Mouse (Mus musculus): ENCODE measurements around the gene Dip2c. TPM values are rescaled to one million over a fixed set of nuclear protein-coding genes. Genes with fewer than 3 reads are reported as not detected.

Gene Dip2c
- polyA plus RNA-seq, 1 experiment from 2014 or later: 4.9 TPM

DNA sequence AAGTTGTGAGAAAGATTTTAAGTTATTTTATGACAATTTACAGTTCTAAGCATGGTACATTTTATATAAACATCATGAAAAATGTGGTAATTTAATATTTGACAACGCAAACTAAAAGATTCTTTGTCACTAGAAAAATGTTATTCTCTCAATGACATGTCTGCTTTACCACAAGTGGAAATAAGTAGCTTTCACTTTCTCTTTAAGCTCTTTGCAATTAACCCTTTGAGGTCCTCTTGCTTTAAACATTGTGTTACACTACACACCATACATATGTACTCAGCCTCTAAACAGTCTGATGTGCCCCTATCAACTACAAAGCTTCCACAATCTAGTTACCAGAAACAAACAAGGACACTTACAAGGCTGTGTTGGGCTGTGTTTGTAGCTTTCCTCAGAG is 153.6 kb downstream of the Dip2c start:
- no peak overlapping the region for H3K9ac ChIP-seq
- peaks cover 4% of the 10 kb centered on the region; the same call in 1 of the 2 replicates for H3K4me1 ChIP-seq
- H3K4me2 ChIP-seq: no peak overlapping the region
- ATAC-seq (ENCODE audit: borderline replicate concordance, extremely low read depth, low FRiP score, low TSS enrichment): no peak
- WGBS: 63% methylated on average over 1 of the region's 1 CpGs
- no peaks in the 10 kb centered on the region for H3K36me3 ChIP-seq
- no peak overlapping the region for H3K4me3 ChIP-seq
- no peaks in the 10 kb centered on the region for H3K27me3 ChIP-seq
- no peak overlapping the region for H3K27ac ChIP-seq
- H3K9me3 ChIP-seq: no peaks in the 10 kb centered on the region

- 92% methylated on average over 2 of the region's 2 CpGs for WGBS
- ATAC-seq (ENCODE audit: borderline replicate concordance, extremely low read depth, low FRiP score, low TSS enrichment): no peak
- no peak overlapping the region for H3K4me2 ChIP-seq
These were observed 154.4 kb downstream of the Dip2c start for GRCm38 (mm10) chr13:9430724-9431123.

DNA sequence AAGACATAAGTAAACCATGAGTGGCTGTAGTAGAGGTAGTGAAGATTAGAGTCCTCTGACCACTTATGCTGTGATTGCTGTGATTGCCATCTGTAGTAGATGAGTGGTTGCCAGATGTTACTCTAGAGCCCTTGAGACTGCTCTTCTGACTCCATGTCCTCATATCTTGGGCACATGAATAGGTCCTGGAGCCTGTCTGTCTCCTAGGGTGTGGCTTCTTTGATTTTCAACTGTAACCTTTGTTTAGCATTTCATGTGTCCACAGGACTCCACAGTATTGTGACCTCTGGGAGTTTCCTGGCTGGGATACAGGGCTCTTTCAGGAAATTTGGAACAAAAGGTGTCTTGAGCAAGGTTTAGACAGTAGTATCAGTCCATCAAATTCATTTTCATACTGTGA is 155.1 kb downstream of the Dip2c start:
- H3K9ac ChIP-seq: no peak overlapping the region
- no peaks in the 10 kb centered on the region for H3K36me3 ChIP-seq
- H3K27ac ChIP-seq: no peak overlapping the region
- peaks cover 4% of the 10 kb centered on the region; the same call in 1 of the 2 replicates for H3K4me1 ChIP-seq
- H3K9me3 ChIP-seq: no peaks in the 10 kb centered on the region
- no peak overlapping the region for H3K4me3 ChIP-seq
- no peak for ATAC-seq (ENCODE audit: borderline replicate concordance, extremely low read depth, low FRiP score, low TSS enrichment)
- no peaks in the 10 kb centered on the region for H3K27me3 ChIP-seq
- H3K4me2 ChIP-seq: no peak overlapping the region

More at GRCm38 (mm10) chr13:9430724-9431123, 154.4 kb downstream of the Dip2c start:
- no peak overlapping the region for H3K27ac ChIP-seq
- H3K4me3 ChIP-seq: no peak overlapping the region
- no peaks in the 10 kb centered on the region for H3K27me3 ChIP-seq
- H3K9ac ChIP-seq: no peak overlapping the region
- H3K9me3 ChIP-seq: no peaks in the 10 kb centered on the region
- peaks cover 4% of the 10 kb centered on the region; the same call in 1 of the 2 replicates for H3K4me1 ChIP-seq
- H3K36me3 ChIP-seq: no peaks in the 10 kb centered on the region

DNA sequence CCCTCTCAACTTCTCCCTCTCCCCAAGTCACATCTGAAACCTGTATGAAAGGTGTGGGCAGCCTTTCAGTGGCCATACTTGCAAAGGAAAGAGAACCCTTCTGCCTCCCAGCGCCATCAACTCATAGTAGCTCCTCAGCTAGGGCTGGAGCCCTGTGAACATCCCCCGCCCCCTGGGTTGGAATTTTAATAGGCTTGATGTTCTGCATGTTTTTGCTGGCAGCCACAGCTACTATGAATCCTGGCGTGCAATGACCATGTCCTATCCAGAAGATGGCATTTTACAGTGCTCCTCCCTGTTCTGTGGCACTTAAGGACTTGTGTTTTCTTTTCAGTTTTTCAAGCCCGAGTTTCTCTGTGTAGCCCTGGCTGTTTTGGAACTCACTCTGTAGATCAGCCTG is 166.7 kb downstream of the Dip2c start:
- H3K4me3 ChIP-seq: no peak overlapping the region
- no peak overlapping the region for H3K27ac ChIP-seq
- H3K9me3 ChIP-seq: no peaks in the 10 kb centered on the region
- H3K9ac ChIP-seq: no peak overlapping the region
- ATAC-seq (ENCODE audit: borderline replicate concordance, extremely low read depth, low FRiP score, low TSS enrichment): no peak
- 73% methylated on average over 4 of the region's 4 CpGs for WGBS
- H3K36me3 ChIP-seq: no peaks in the 10 kb centered on the region
- H3K4me2 ChIP-seq: no peak overlapping the region
- H3K27me3 ChIP-seq: no peaks in the 10 kb centered on the region
- H3K4me1 ChIP-seq: no peaks in the 10 kb centered on the region

DNA sequence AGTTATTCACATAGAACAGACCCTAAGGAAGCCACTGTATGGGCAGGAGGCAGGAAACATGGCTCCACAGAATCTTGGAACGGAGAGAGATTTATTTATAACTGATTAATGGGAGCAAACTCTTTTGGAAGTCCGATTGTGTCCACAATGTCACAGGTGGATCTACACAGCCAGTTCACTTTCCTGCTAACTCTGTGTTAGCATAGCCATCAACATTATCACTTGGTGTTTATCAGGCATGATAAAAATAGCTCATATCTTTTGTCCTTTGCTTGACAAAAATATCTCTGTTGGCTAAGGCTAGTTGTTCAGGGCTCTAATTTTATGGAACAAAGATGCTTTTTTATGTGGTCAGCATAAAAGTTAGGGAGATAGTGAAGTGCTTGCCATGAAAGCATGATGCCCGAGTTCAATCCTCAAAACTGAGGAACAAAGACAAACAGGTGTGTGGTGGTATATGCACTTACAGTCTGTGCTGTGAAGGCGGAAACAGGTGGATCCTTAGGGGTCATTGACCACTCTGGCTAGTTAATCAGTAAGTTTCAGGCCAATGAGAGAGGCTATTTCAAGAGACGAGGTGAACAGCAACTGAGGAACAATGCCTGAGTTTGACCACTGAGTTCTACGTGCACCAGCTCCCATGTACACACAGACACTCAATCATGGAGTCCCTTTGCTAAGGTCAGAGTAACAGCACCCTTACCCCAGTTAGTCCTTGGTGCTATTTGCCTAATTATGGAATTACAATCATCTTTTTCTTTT is 169.4 kb downstream of the Dip2c start:
- H3K4me2 ChIP-seq: no peak overlapping the region
- no peak overlapping the region for H3K9ac ChIP-seq
- H3K36me3 ChIP-seq: no peaks in the 10 kb centered on the region
- WGBS: 62% methylated on average over 6 of the region's 6 CpGs
- no peak overlapping the region for H3K27ac ChIP-seq
- no peaks in the 10 kb centered on the region for H3K9me3 ChIP-seq
- H3K27me3 ChIP-seq: no peaks in the 10 kb centered on the region
- ATAC-seq (ENCODE audit: borderline replicate concordance, extremely low read depth, low FRiP score, low TSS enrichment): no peak
- no peak overlapping the region for H3K4me3 ChIP-seq
- H3K4me1 ChIP-seq: no peaks in the 10 kb centered on the region

DNA sequence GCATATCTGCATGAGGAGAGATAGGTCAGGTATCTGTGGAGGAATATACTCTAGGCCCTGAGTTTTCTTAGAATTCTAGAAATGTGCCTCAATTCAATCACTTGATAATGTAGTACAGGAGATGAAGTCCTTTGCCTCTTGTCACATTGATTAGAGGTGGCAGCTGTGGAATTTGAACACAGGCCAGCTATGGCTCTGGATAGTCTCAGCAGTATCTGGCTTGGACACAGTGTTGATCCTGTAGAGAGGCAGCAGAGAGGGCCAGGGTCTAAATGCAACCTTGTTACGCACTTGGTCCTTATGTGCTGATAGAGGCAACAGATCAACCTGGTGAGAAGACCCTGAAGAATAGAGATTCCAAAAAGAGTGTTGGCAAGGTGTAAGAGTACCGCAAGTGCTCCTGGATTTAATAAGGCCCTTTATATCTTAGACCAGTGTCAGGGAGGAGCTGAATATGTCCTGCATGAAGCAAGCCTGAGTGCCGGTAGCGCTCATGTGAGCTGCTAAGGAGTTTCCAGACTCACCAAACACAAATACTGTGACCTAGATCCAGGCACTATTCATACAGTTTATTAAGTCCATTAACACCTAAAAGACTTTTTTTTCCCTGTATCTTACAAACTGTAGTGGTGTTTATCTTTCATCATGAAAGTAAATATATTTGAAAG is 170.3 kb downstream of the Dip2c start:
- Histone ChIP-seq H3K27ac (no peak overlapping the region), H3K27me3 (no peaks in the 10 kb centered on the region), H3K4me2 (no peak overlapping the region), H3K9ac (no peak overlapping the region), H3K36me3 (no peaks in the 10 kb centered on the region), H3K4me3 (no peak overlapping the region), H3K9me3 (no peaks in the 10 kb centered on the region), H3K4me1 (no peaks in the 10 kb centered on the region)
- ATAC-seq (ENCODE audit: borderline replicate concordance, extremely low read depth, low FRiP score, low TSS enrichment): no peak
- WGBS: 80% methylated on average over 4 of the region's 4 CpGs

- H3K27me3 ChIP-seq: no peaks in the 10 kb centered on the region
- ATAC-seq (ENCODE audit: borderline replicate concordance, extremely low read depth, low FRiP score, low TSS enrichment): no peak
- H3K4me3 ChIP-seq: no peak overlapping the region
- no peak overlapping the region for H3K9ac ChIP-seq
- H3K4me2 ChIP-seq: no peak overlapping the region
- no peaks in the 10 kb centered on the region for H3K9me3 ChIP-seq
- WGBS: 64% methylated on average over 3 of the region's 3 CpGs
- H3K4me1 ChIP-seq: 0 out of 2 replicates have a peak, but pooled peaks cover 3% of the 10 kb centered on the region
- H3K27ac ChIP-seq: no peak overlapping the region
- H3K36me3 ChIP-seq: no peaks in the 10 kb centered on the region
These were observed 173.9 kb downstream of the Dip2c start for GRCm38 (mm10) chr13:9450276-9450675.

DNA sequence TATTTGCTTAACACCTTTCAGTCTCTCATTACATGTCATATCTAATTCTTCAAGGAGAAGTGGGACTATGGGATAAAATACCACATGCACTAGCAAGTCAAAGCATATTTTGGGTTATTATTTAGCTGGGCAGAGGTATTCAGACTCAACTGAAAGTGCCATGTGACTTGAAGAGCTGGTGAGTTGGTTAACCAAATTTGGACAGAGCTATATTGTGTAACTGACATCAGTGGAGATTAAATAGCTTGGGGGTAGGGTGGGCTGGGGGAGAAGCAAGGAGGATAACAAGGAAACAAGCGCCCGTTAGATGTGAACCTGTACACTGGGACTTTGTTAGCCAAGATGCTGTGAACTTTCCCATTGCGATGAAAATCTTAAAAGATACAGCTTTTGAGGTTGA is 175.6 kb downstream of the Dip2c start:
- Histone ChIP-seq H3K4me1 (0 out of 2 replicates have a peak, but pooled peaks cover 3% of the 10 kb centered on the region), H3K36me3 (no peaks in the 10 kb centered on the region), H3K4me2 (no peak overlapping the region), H3K27ac (no peak overlapping the region), H3K4me3 (no peak overlapping the region), H3K27me3 (no peaks in the 10 kb centered on the region), H3K9me3 (no peaks in the 10 kb centered on the region), H3K9ac (no peak overlapping the region)
- ATAC-seq (ENCODE audit: borderline replicate concordance, extremely low read depth, low FRiP score, low TSS enrichment): no peak
- 85% methylated on average over 3 of the region's 3 CpGs for WGBS

DNA sequence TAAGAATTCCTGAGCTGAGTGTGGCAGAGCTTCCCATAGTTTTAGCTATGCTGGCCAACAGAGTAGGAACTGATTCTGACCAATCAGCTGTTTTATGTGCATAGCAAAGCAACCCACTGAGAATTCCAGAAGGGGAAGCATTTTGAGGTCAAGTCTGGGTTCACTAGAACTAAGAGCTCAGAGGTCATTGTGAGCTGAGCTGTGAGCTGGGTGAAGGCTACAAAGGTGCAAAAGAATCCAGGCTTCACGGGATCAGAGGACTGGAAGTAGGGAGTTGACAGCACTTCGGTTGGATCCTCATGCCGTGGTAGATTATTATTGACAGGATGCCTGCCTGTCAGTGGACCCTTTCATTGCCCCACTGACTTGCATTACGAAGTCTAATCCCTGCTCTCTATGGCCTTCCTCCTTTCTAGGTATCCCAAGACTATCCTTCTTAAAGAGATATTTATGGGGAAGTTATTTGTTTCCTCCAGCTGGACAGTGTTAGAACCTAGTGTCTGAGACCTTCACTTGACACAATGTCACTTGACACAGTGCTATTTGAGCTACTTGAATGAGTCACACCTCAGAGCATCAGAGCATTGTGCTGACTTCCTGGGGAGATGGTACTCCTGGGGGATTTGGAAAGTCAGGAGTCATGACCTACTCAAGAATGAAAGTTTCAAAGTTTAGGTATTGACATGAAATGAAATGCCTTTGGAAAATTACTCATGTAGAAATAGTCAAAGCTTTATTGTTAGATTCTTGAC is 178.3 kb downstream of the Dip2c start:
- H3K4me1 ChIP-seq: 0 out of 2 replicates have a peak, but pooled peaks cover 3% of the 10 kb centered on the region
- H3K4me3 ChIP-seq: no peak overlapping the region
- no peaks in the 10 kb centered on the region for H3K36me3 ChIP-seq
- H3K4me2 ChIP-seq: no peak overlapping the region
- WGBS: 56% methylated on average over 4 of the region's 4 CpGs
- H3K27me3 ChIP-seq: no peaks in the 10 kb centered on the region
- no peak for ATAC-seq (ENCODE audit: borderline replicate concordance, extremely low read depth, low FRiP score, low TSS enrichment)
- no peak overlapping the region for H3K27ac ChIP-seq
- H3K9ac ChIP-seq: no peak overlapping the region
- H3K9me3 ChIP-seq: no peaks in the 10 kb centered on the region

DNA sequence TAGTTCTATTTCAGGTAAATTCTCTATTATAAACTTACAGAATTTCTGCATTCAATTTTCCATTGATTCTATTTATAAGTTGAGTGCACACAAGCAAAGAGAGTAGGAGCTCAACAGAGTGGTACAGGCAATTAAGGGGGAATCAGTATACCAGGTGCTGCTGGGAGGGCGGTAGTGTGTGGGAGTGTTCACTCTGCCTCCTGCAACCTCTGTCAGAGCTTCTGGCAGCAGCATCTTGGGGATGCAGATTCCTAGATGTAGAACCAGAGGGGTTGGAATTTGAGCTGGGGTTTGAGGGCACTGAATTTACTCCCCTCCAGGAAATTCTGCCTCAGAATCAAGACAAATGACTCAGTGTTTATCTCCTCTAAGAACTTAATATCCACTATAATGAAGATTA is 179.7 kb downstream of the Dip2c start:
- no peaks in the 10 kb centered on the region for H3K27me3 ChIP-seq
- H3K4me2 ChIP-seq: no peak overlapping the region
- ATAC-seq (ENCODE audit: borderline replicate concordance, extremely low read depth, low FRiP score, low TSS enrichment): no peak
- H3K36me3 ChIP-seq: no peaks in the 10 kb centered on the region
- H3K4me1 ChIP-seq: 0 out of 2 replicates have a peak, but pooled peaks cover 3% of the 10 kb centered on the region
- H3K9ac ChIP-seq: no peak overlapping the region
- H3K27ac ChIP-seq: no peak overlapping the region
- H3K4me3 ChIP-seq: no peak overlapping the region
- no peaks in the 10 kb centered on the region for H3K9me3 ChIP-seq
- 86% methylated on average over 1 of the region's 1 CpGs for WGBS

- H3K27ac ChIP-seq: no peak overlapping the region
- H3K9ac ChIP-seq: no peak overlapping the region
- H3K4me1 ChIP-seq: no peaks in the 10 kb centered on the region
- H3K4me3 ChIP-seq: no peak overlapping the region
- no peaks in the 10 kb centered on the region for H3K27me3 ChIP-seq
- WGBS: 83% methylated on average over 8 of the region's 8 CpGs
- no peak overlapping the region for H3K4me2 ChIP-seq
- no peaks in the 10 kb centered on the region for H3K9me3 ChIP-seq
- no peak for ATAC-seq (ENCODE audit: borderline replicate concordance, extremely low read depth, low FRiP score, low TSS enrichment)
- no peaks in the 10 kb centered on the region for H3K36me3 ChIP-seq
These were observed 181.3 kb downstream of the Dip2c start for GRCm38 (mm10) chr13:9457420-9458308.
